Comparison of ENCODE assay signal across 14 mouse cellular contexts in genomic region chr6:38816216-38816615, GRCm38 (mm10). TPM values are rescaled to one million over a fixed set of nuclear protein-coding genes. Genes with fewer than 3 reads are reported as not detected.
A peak's percentile ranks its signal among the peaks of the same experiment; 100 is the strongest.
DNase-seq lines count a peak whose midpoint lies in the region; ATAC-seq lines count a peak whose summit lies in the region.
"Had no signal": no experiment of that assay in that cellular context is flagged by ENCODE, and none has a peak within 500 bp of the region (broad histone marks: within the 10 kb centered on the region; RNA-seq: fewer than 3 reads in every experiment).

No protein-coding gene starts in this region.

- peaks cover 15% of the 10 kb centered on the region for H3K36me3 ChIP-seq in hindbrain, embryonic 16.5 days (ENCODE audit: control insufficient read depth, insufficient read depth, low read length)
- H3K36me3 ChIP-seq in hindbrain, embryonic 11.5 days (ENCODE audit: control insufficient read depth, insufficient read depth, low read length), result peaks cover 8% of the 10 kb centered on the region
- peaks cover 96% of the 10 kb centered on the region for H3K36me3 ChIP-seq in megakaryocyte, embryonic 14.5 days (replicated peaks; ENCODE audit: low read length)
- peaks cover 23% of the 10 kb centered on the region for H3K36me3 ChIP-seq in lung, embryonic 15.5 days

- H3K9ac ChIP-seq in hindbrain, embryonic 16.5 days (ENCODE audit: low read depth, low read length), result no peak overlapping the region
- no peak overlapping the region for H3K9ac ChIP-seq in hindbrain, embryonic 11.5 days (ENCODE audit: low read depth, low read length)
- H3K9ac ChIP-seq in lung, embryonic 15.5 days, result no peak overlapping the region
- H3K9ac ChIP-seq: forebrain, embryonic 12.5 days; midbrain, embryonic 15.5 days; neural tube, embryonic 12.5 days had no signal

- H3K4me1 ChIP-seq in hindbrain, embryonic 16.5 days (ENCODE audit: control insufficient read depth, insufficient read depth, low read depth, low read length), result no peaks in the 10 kb centered on the region
- H3K4me1 ChIP-seq in hindbrain, embryonic 11.5 days (replicated peaks; ENCODE audit: control insufficient read depth, insufficient read depth, low read length), result no peaks in the 10 kb centered on the region
- H3K4me1 ChIP-seq in megakaryocyte, embryonic 14.5 days, result peaks cover 93% of the 10 kb centered on the region
- 0 out of 2 replicates have a peak, but pooled peaks cover 11% of the 10 kb centered on the region for H3K4me1 ChIP-seq in lung, embryonic 15.5 days
- H3K4me1 ChIP-seq: forebrain, embryonic 12.5 days; neural tube, embryonic 12.5 days had no signal

- DNase-seq in hindbrain, embryonic 11.5 days (ENCODE audit: low spot score), result no peak
- DNase-seq in lung, postnatal 36 days, result peak; percentile 46
- no peak for DNase-seq in testis, postnatal 10 days (ENCODE audit: low spot score)
- DNase-seq: embryo, embryonic 11 days; heart, adult 2 months; kidney, adult 18-20 months; thymus, adult 18-20 months had no signal

- WGBS in hindbrain, embryonic 16.5 days, result 83% methylated on average over 1 of the region's 1 CpGs
- 100% methylated on average over 1 of the region's 1 CpGs for WGBS in hindbrain, embryonic 11.5 days
- 56% methylated on average over 1 of the region's 1 CpGs for WGBS in lung, embryonic 15.5 days

- H3K9me3 ChIP-seq in hindbrain, embryonic 16.5 days (ENCODE audit: control insufficient read depth, low read length), result no peaks in the 10 kb centered on the region
- no peaks in the 10 kb centered on the region for H3K9me3 ChIP-seq in hindbrain, embryonic 11.5 days (ENCODE audit: control insufficient read depth, low read length)
- H3K9me3 ChIP-seq in megakaryocyte, embryonic 14.5 days, result no peaks in the 10 kb centered on the region
- H3K9me3 ChIP-seq in lung, embryonic 15.5 days, result no peaks in the 10 kb centered on the region
- H3K9me3 ChIP-seq: forebrain, embryonic 12.5 days; midbrain, embryonic 15.5 days; neural tube, embryonic 12.5 days had no signal

- H3K27me3 ChIP-seq in hindbrain, embryonic 16.5 days (replicated peaks; ENCODE audit: control insufficient read depth, insufficient read depth, low read length), result no peaks in the 10 kb centered on the region
- no peaks in the 10 kb centered on the region for H3K27me3 ChIP-seq in hindbrain, embryonic 11.5 days (ENCODE audit: control insufficient read depth, insufficient read depth, low read length)
- no peaks in the 10 kb centered on the region for H3K27me3 ChIP-seq in megakaryocyte, embryonic 14.5 days (replicated peaks)
- H3K27me3 ChIP-seq in lung, embryonic 15.5 days, result no peaks in the 10 kb centered on the region
- H3K27me3 ChIP-seq: forebrain, embryonic 12.5 days; midbrain, embryonic 15.5 days; neural tube, embryonic 12.5 days had no signal

- H3K27ac ChIP-seq in hindbrain, embryonic 16.5 days (ENCODE audit: low read depth, low read length), result no peak overlapping the region
- H3K27ac ChIP-seq in hindbrain, embryonic 11.5 days (ENCODE audit: low read depth, low read length), result no peak overlapping the region
- peak overlapping the region; percentile 60 for H3K27ac ChIP-seq in lung, embryonic 15.5 days
- H3K27ac ChIP-seq: forebrain, embryonic 12.5 days; midbrain, embryonic 15.5 days; neural tube, embryonic 12.5 days had no signal

- peak; percentile 13; the same call in 1 of the 2 replicates for ATAC-seq in hindbrain, embryonic 16.5 days
- no peak for ATAC-seq in hindbrain, embryonic 11.5 days (ENCODE audit: low FRiP score)
- no peak for ATAC-seq in megakaryocyte, adult 5-6 weeks (ENCODE audit: poor library complexity, severe bottlenecking)
- ATAC-seq in lung, embryonic 15.5 days (ENCODE audit: borderline replicate concordance, extremely low read depth, low FRiP score, low TSS enrichment), result peak; percentile 69
- ATAC-seq: midbrain, embryonic 15.5 days had no signal

- H3K4me2 ChIP-seq in hindbrain, embryonic 16.5 days (ENCODE audit: low read length), result no peak overlapping the region
- no peak overlapping the region for H3K4me2 ChIP-seq in hindbrain, embryonic 11.5 days (replicated peaks; ENCODE audit: low read depth, low read length)
- H3K4me2 ChIP-seq in lung, embryonic 15.5 days, result no peak overlapping the region
- H3K4me2 ChIP-seq: forebrain, embryonic 12.5 days; midbrain, embryonic 15.5 days; neural tube, embryonic 12.5 days had no signal

- H3K4me3 ChIP-seq in hindbrain, embryonic 16.5 days (ENCODE audit: low read length), result no peak overlapping the region
- H3K4me3 ChIP-seq in hindbrain, embryonic 11.5 days (ENCODE audit: low read depth, low read length), result no peak overlapping the region
- H3K4me3 ChIP-seq in megakaryocyte, embryonic 14.5 days (replicated peaks), result peak overlapping the region; percentile 40
- no peak overlapping the region for H3K4me3 ChIP-seq in lung, embryonic 15.5 days
- H3K4me3 ChIP-seq: forebrain, embryonic 12.5 days; heart, adult 2 months; midbrain, embryonic 15.5 days; neural tube, embryonic 12.5 days had no signal

RNA-seq across cellular contexts. Expression of gene Tbxas1, which starts 59.0 kb away (rescaled TPM):
- 2.0 and 2.9 TPM in 2 replicates for polyA plus RNA-seq in hindbrain, embryonic 16.5 days (2015; fragmentation: Nextera tagmentation; extraction: Ambion mirVana)
- 0.69 and 1.4 TPM in 2 replicates for polyA plus RNA-seq in hindbrain, embryonic 11.5 days (2014; fragmentation: Nextera tagmentation; extraction: Ambion mirVana)
- 165 and 265 TPM in 2 replicates for polyA plus RNA-seq in megakaryocyte, embryonic 14.5 days (2012; ENCODE audit: insufficient read depth, low replicate concordance)
- total RNA-seq in megakaryocyte, adult 5-6 weeks (2015), result 22.3 and 25.1 TPM in 2 replicates
- 33.0 and 43.3 TPM in 2 replicates for total RNA-seq in megakaryocyte, adult 5-6 weeks (2017)
- 2.5 and 3.4 TPM in 2 replicates for polyA plus RNA-seq in lung, embryonic 15.5 days (2015; fragmentation: Nextera tagmentation; extraction: Ambion mirVana)

RNA-seq across cellular contexts. Expression of gene Hipk2, which starts 59.7 kb away (rescaled TPM):
- 30.3 and 33.5 TPM in 2 replicates for polyA plus RNA-seq in hindbrain, embryonic 16.5 days (2015; fragmentation: Nextera tagmentation; extraction: Ambion mirVana)
- 26.6 and 38.4 TPM in 2 replicates for polyA plus RNA-seq in hindbrain, embryonic 11.5 days (2014; fragmentation: Nextera tagmentation; extraction: Ambion mirVana)
- polyA plus RNA-seq in megakaryocyte, embryonic 14.5 days (2012; ENCODE audit: insufficient read depth, low replicate concordance), result 102 and 296 TPM in 2 replicates
- total RNA-seq in megakaryocyte, adult 5-6 weeks (2015), result 54.5 and 60.9 TPM in 2 replicates
- 9.5 and 21.8 TPM in 2 replicates for total RNA-seq in megakaryocyte, adult 5-6 weeks (2017)
- polyA plus RNA-seq in lung, embryonic 15.5 days (2015; fragmentation: Nextera tagmentation; extraction: Ambion mirVana), result 18.0 and 21.8 TPM in 2 replicates

Comparison
In these comparisons a context has a peak if more than half of its experiments do, and no peak if none do; other contexts are left out.
1. ATAC-seq: peak in hindbrain, embryonic 16.5 days (single experiment) and lung, embryonic 15.5 days (single experiment); none in hindbrain, embryonic 11.5 days (single experiment) and megakaryocyte, adult 5-6 weeks (single experiment).
2. RNA of gene Tbxas1, which starts 59.0 kb away (polyA plus RNA-seq): 165 to 265 TPM in megakaryocyte, embryonic 14.5 days; 2.5 to 3.4 TPM in lung, embryonic 15.5 days, 2.0 to 2.9 TPM in hindbrain, embryonic 16.5 days and 0.69 to 1.4 TPM in hindbrain, embryonic 11.5 days; every median in the first group is over 10 times any median in the second.